Mouse (Mus musculus) heart, embryonic 14.5 days (tissue): Measurements from ENCODE around the gene Glis3. TPM values are rescaled to one million over a fixed set of nuclear protein-coding genes. Genes with fewer than 3 reads are reported as not detected.

Experiments used
- ATAC-seq: fragments of 200-750 bp; cut with Nextera tagmentation; 2 replicates; pipeline ENCODE4 v1.8.0; 2017; ENCODE audit warnings: low read depth, moderate TSS enrichment; ENCODE audit not compliant: insufficient number of reproducible peaks, insufficient read depth, low FRiP score
- H3K27ac ChIP-seq, 2 experiments: fragments of 200-500 bp in 1 of 2; fragments of 300-500 bp in 1 of 2; sonication (generic) in 1 of 2; replicated peaks in 1 of 2; 2 replicates each; pipeline ENCODE4 v1.5.1; 2012 to 2014; ENCODE audit warnings: low read depth in 2 of 2, low read length in 2 of 2, control low read depth in 1 of 2, mild to moderate bottlenecking in 1 of 2, mixed read lengths in 1 of 2; ENCODE audit not compliant: control insufficient read depth in 1 of 2, insufficient read depth in 1 of 2
- H3K27me3 ChIP-seq: fragments of 300-500 bp; sonication (generic); 2 replicates; pipeline ENCODE4 v1.6.1; 2014; ENCODE audit warnings: mild to moderate bottlenecking, low read length, control low read depth; ENCODE audit not compliant: control insufficient read depth, insufficient read depth
- H3K36me3 ChIP-seq: fragments of 300-500 bp; sonication (generic); 2 replicates; pipeline ENCODE4 v1.6.1; 2014; ENCODE audit warnings: mild to moderate bottlenecking, control low read depth, low read length, mixed read lengths; ENCODE audit not compliant: control insufficient read depth, insufficient read depth
- H3K4me1 ChIP-seq, 2 experiments: fragments of 200-500 bp in 1 of 2; fragments of 300-500 bp in 1 of 2; sonication (generic) in 1 of 2; 2 replicates each; pipeline ENCODE4 v1.6.1; 2012 to 2014; ENCODE audit warnings: low read length in 2 of 2, control low read depth in 1 of 2, mixed read lengths in 1 of 2; ENCODE audit not compliant: control insufficient read depth in 2 of 2, insufficient read depth in 2 of 2
- H3K4me2 ChIP-seq: fragments of 300-500 bp; sonication (generic); 2 replicates; pipeline ENCODE4 v1.6.1; 2014; ENCODE audit warnings: mild to moderate bottlenecking, low read length
- H3K4me3 ChIP-seq, 2 experiments: fragments of 200-500 bp in 1 of 2; fragments of 300-500 bp in 1 of 2; sonication (generic) in 1 of 2; 2 replicates each; pipeline ENCODE4 v1.5.1; 2012 to 2014; ENCODE audit warnings: low read length in 2 of 2, mild to moderate bottlenecking in 2 of 2, control low read depth in 1 of 2, low read depth in 1 of 2, moderate library complexity in 1 of 2; ENCODE audit not compliant: control insufficient read depth in 1 of 2, insufficient read depth in 1 of 2
- H3K9ac ChIP-seq: fragments of 300-500 bp; sonication (generic); 2 replicates; pipeline ENCODE4 v1.6.1; 2014; ENCODE audit warnings: mild to moderate bottlenecking, low read length
- H3K9me3 ChIP-seq: fragments of 300-500 bp; sonication (generic); 2 replicates; pipeline ENCODE4 v1.6.1; 2016; ENCODE audit warnings: low read length, control low read depth; ENCODE audit not compliant: control insufficient read depth
- WGBS: fragments of 180-500 bp; shearing (Covaris S2); extraction: QIAGEN DNeasy Blood & Tissue Kit; methylation state at CpG from one replicate; pipeline ENCODE4 v1.1.7; 2014; 5-methylcytosine and 5-hydroxymethylcytosine counted together
- polyA plus RNA-seq: library from polyadenylated mRNA; unstranded; fragments of >200 nt; fragmentation: Nextera tagmentation; extraction: Ambion mirVana; gene quantifications from 2 replicates; pipeline ENCODE4 v1.2.1, GENCODE M21; 2014

Glis3 gene
- polyA plus RNA-seq, 1 experiment from 2014 or later = 1.6 TPM

- Histone ChIP-seq H3K9ac (no peak overlapping the region), H3K27me3 (0 out of 2 replicates have a peak, but pooled peaks cover 3% of the 10 kb centered on the region), H3K9me3 (no peaks in the 10 kb centered on the region), H3K27ac (no peak overlapping the region), H3K4me2 (no peak overlapping the region), H3K4me1 (no peaks in the 10 kb centered on the region), H3K36me3 (no peaks in the 10 kb centered on the region), H3K4me3 (no peak overlapping the region)
- ATAC-seq = no peak
- 67% methylated on average over 4 of the region's 4 CpGs for WGBS
These were observed 311.7 kb downstream of the Glis3 start for GRCm38 (mm10) chr19:28368215-28368614.

DNA sequence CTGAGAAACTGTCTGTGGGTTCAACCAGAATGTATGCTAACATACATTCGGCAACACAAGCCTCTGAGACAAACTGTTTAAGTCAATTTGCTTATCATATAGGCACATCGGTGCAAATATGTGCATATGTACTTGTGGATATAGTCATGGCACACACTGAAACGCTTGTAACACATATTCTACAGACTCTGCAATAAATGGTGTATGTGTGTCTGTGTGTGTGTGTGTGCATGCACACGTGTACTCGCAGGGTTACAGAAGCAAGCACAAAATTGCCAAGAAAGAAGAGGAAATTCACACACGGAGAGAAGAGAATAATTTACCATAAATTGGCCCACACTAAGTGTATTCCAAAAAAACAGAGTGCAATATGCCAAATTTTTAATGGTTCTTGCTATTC is 312.6 kb downstream of the Glis3 start:
- Histone ChIP-seq H3K27me3 (0 out of 2 replicates have a peak, but pooled peaks cover 3% of the 10 kb centered on the region), H3K9ac (no peak overlapping the region), H3K4me2 (no peak overlapping the region), H3K4me1 (no peaks in the 10 kb centered on the region), H3K4me3 (no peak overlapping the region), H3K9me3 (no peaks in the 10 kb centered on the region), H3K36me3 (no peaks in the 10 kb centered on the region), H3K27ac (no peak overlapping the region)
- 89% methylated on average over 6 of the region's 6 CpGs for WGBS
- ATAC-seq = no peak

GRCm38 (mm10) chr19:28366766-28367165 is 313.1 kb downstream of the Glis3 start:
- H3K27ac ChIP-seq = no peak overlapping the region
- 83% methylated on average over 1 of the region's 1 CpGs for WGBS
- no peak for ATAC-seq
- no peak overlapping the region for H3K9ac ChIP-seq
- H3K4me3 ChIP-seq = no peak overlapping the region
- H3K27me3 ChIP-seq = 0 out of 2 replicates have a peak, but pooled peaks cover 3% of the 10 kb centered on the region
- no peaks in the 10 kb centered on the region for H3K4me1 ChIP-seq
- no peaks in the 10 kb centered on the region for H3K9me3 ChIP-seq
- no peaks in the 10 kb centered on the region for H3K36me3 ChIP-seq
- H3K4me2 ChIP-seq = no peak overlapping the region

GRCm38 (mm10) chr19:28365897-28366296 is 314.0 kb downstream of the Glis3 start:
- Histone ChIP-seq H3K27me3 (0 out of 2 replicates have a peak, but pooled peaks cover 3% of the 10 kb centered on the region), H3K9ac (no peak overlapping the region), H3K36me3 (no peaks in the 10 kb centered on the region), H3K4me1 (no peaks in the 10 kb centered on the region), H3K4me2 (no peak overlapping the region), H3K9me3 (no peaks in the 10 kb centered on the region), H3K4me3 (no peak overlapping the region), H3K27ac (no peak overlapping the region)
- 58% methylated on average over 7 of the region's 7 CpGs for WGBS
- ATAC-seq = no peak

- no peaks in the 10 kb centered on the region for H3K36me3 ChIP-seq
- no peak overlapping the region for H3K9ac ChIP-seq
- 74% methylated on average over 4 of the region's 4 CpGs for WGBS
- no peak overlapping the region for H3K4me2 ChIP-seq
- ATAC-seq = no peak
- H3K27me3 ChIP-seq = no peaks in the 10 kb centered on the region
- H3K9me3 ChIP-seq = no peaks in the 10 kb centered on the region
- H3K4me3 ChIP-seq = no peak overlapping the region
- no peak overlapping the region for H3K27ac ChIP-seq
- no peaks in the 10 kb centered on the region for H3K4me1 ChIP-seq
These were observed 319.0 kb downstream of the Glis3 start for GRCm38 (mm10) chr19:28360884-28361283.

DNA sequence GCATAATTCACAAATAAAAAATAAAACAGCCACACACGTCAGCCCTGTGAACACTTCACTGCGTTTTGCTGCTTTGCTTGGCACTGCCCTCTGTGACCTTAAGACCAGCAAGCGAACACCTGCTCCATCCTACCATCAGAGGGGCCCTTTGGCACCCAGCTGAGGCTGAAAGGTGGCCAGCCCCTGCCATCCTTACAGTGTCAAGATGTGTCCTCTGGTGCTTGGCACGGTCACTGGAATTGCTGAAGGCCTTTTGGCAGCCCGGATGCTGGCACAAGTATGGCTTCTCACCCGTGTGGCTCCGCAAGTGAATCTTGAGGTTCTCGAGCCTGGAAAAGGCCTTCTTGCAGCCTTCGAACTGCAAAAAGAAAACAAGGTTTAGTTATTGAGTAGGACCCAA is 322.3 kb downstream of the Glis3 start:
- no peak for ATAC-seq
- WGBS = 89% methylated on average over 9 of the region's 9 CpGs

DNA sequence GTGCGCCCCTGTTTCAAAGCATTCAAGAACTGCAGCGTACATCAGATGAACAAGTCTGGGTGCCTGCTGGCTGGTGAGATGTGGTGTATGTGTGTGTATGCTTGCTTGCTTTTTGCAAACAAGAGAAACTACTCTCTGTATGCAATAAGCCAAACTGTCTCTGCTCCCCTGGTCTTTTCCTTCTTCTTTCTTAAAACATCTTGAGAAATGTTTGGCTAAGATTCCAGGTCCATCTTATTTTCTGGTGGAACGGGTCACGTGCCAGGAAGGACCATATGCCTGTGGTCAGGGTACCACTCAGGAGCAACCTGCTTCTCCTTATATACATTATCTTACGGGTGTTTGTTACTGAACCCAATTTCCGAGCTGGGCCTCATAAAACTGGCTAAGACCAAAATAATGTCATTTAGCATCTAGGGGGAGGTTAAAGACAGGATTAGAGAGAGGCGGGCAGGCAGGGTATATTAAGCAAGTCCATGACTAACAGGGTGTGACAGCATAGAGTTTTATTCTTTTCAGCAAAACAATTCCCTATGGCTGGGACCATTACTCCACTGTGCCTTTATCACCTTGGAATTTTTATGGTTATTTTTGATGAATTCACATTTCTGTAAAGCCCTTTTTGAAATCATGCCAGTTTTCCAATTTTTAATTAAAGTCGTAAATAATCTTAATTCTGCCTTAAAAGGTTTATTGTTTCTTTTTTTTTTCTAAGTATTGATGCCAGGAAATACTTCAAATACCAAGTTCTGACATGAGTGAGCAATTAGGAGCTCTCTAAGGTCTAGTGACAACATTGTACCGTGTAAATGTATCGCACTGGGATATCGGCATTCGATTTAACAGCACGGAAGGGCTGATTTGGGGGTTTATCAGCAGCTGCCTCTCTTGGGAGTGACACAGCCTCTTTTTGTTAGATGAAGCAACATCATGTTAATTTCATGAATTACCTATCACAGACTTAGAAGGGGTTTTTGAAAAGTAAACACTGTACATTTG is 328.5 kb downstream of the Glis3 start:
- no peaks in the 10 kb centered on the region for H3K36me3 ChIP-seq
- 79% methylated on average over 13 of the region's 13 CpGs for WGBS
- H3K27me3 ChIP-seq = no peaks in the 10 kb centered on the region
- H3K9ac ChIP-seq = no peak overlapping the region
- H3K4me1 ChIP-seq = no peaks in the 10 kb centered on the region
- no peak for ATAC-seq
- no peak overlapping the region for H3K4me2 ChIP-seq
- H3K9me3 ChIP-seq = no peaks in the 10 kb centered on the region
- H3K4me3 ChIP-seq = no peak overlapping the region
- H3K27ac ChIP-seq = no peak overlapping the region

More for the DNA sequence above, 322.3 kb downstream of the Glis3 start:
- Histone ChIP-seq H3K36me3 (no peaks in the 10 kb centered on the region), H3K9ac (no peak overlapping the region), H3K27me3 (no peaks in the 10 kb centered on the region), H3K4me3 (no peak overlapping the region), H3K9me3 (no peaks in the 10 kb centered on the region), H3K27ac (no peak overlapping the region), H3K4me2 (no peak overlapping the region), H3K4me1 (no peaks in the 10 kb centered on the region)
